Mouse (Mus musculus) thymus, postnatal 36 days (tissue): Measurements from ENCODE around the gene Apom.
"Not testable (repeated sequence)": the region's sequence is repeated elsewhere in the genome, so short reads cannot be mapped to it uniquely, and the experiment has no call there.

Experiments used
- DNase-seq, 2 experiments: peaks; one replicate each; pipeline ENCODE4 v3.0.0; 2022; ENCODE audit warnings: mixed read lengths in 2 of 2

The Apom gene

GRCm38 (mm10) chr17:35127017-35127416 lies 4.8 kb downstream of the Apom start:
- DNase-seq: no peak

GRCm38 (mm10) chr17:35126206-35126611 lies 5.6 kb downstream of the Apom start, which contains the start of gene D17H6S53E:
Gene D17H6S53E, plus strand, starts transcription at chr17:35126373.
- peak; percentile 84 to 89 for DNase-seq

GRCm38 (mm10) chr17:35125578-35125977 lies 6.3 kb downstream of the Apom start:
- no peak for DNase-seq

DNA sequence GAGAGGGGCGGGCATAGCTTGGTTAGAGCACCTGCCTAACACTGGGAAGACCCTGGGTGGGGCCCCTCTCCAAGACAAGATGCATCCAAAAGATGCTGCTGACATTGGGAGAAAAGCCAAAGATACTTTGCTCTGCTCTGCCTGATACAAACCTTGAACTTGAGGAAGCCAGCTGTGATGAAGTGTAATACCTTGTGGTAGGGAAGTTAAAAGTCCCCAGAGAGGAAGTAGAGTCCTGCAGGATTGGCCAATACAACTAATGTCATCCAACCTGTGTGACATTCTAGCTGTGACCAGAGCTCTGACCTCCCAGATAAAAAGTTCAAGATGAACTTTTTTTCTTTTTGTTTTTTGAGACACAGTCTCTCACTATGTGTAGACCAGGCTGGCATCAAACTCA lies 6.8 kb downstream of the Apom start:
- no peak for DNase-seq

DNA sequence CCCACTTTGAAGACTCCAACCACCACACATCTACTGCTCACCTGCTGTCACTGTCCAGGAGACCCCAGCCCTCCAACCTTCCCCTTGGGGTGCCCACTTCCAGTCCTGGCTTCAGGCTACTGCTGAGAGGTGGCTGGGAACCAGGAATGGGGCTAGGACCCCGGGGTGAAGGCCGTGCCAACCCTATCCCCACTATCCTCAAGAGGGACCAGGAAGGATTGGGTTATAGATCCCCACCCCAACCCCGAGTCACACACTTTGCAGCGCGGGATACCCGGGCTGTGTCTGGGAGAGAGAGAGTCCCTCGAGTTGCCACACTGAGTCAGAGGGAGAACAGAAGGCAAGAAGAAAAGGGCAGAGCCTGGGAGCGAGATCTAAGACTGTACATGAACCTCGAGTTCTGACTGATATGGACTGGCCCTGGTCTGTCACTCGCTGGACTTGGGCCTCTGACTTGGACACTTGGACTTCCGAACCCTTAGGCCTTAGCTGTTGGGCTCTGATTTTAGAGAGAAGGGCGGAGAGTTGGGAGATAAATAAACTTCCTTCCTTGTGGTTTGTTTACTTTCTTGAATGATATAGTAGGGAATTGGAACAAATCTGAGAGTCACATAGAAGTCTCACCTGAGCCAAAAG lies 7.5 kb downstream of the Apom start:
- DNase-seq: not testable (repeated sequence)

DNA sequence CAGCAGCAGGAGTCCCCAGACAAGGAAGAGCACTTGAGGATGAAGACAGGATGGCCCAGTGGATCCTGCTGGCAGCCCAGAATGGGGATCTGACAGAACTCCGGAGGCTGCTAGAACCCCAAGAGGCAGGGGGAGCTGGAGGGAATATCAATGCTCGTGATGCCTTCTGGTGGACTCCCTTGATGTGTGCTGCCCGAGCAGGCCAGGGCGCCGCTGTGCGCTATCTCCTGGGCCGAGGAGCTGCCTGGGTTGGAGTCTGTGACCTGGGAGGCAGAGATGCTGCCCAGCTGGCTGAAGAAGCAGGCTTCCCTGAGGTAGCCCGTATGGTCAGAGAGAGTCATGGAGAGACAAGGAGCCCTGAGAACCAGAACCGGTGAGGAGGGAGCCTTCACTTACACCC lies 8.6 kb downstream of the Apom start:
- DNase-seq: not testable (repeated sequence)

DNA sequence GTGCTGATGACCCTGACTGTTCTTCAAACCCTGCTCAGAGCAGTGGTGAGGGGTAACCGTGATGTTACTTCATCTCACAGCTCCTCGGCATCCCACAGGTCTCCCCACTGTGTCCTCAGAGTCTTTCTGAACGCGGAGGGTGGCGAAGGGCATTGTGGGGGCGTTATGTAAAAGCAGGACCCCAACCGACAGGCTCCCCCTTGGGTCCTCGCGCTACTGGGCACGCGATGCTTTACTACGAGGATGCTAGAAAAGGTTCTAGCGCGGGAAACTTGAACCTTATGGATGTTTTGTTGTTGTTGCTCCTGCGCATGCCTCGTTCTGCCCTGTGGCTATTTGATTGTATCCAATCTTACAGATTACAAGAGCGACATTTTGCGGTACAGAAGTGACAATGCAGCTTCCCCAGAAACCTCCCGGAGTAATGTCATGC lies 10.0 kb downstream of the Apom start, which contains the start of gene Csnk2b:
Gene Csnk2b (minus strand): TSS at position 183 of the 433 bp plus-strand sequence.
- peak; percentile 28 to 55 for DNase-seq

- peak; percentile 97 to 99 for DNase-seq
Measured at GRCm38 (mm10) chr17:35121143-35121799, 10.6 kb downstream of the Apom start, which contains the start of gene Gpank1. Gene Gpank1, plus strand, starts transcription at chr17:35121455.

- DNase-seq: no peak
Measured at GRCm38 (mm10) chr17:35120745-35121142, 11.1 kb downstream of the Apom start.

- peak; percentile 60 to 64 for DNase-seq
Measured at GRCm38 (mm10) chr17:35115046-35116019, 16.5 kb downstream of the Apom start, which contains the start of gene Ly6g5b. Gene Ly6g5b, minus strand, starts transcription at chr17:35115428.

DNA sequence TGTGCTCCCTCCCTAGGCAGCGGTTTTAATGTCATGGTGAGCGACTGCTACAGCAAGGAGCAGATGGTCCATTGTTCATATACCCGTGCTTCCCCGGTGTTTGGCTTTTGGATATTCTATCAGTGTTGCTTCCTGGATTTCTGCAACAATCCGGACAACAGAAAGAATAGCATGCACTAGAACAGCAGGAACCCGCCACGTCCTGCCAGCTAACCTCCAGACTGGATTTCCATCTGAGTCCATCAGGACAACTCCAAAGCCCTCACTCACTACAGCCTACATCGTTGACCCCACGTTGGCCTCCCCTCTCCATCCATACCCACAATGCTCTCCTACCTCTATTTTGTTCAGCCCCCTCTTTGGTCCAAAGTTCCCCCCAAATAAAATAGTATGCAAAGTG lies 20.1 kb downstream of the Apom start:
- DNase-seq: no peak

DNA sequence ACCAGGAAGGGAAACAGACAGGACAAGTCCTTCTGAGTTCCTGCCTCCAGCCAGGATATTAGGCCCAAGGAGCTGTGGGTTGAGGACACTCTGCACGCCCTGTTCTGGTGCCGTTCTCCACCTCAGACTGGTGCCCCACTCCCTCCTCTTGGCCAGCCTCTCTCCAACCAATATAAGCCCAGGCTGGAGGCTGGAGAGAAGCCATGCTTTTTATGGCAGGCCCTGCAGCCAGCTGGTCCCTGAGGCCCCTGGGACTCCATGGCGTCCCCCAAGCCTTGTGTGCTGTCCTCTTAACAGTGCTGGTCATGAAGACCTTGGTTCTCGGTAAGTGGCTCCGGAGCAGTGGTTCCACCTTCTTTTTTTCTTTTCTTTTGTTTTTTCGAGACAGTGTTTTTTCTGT lies 23.8 kb downstream of the Apom start, which contains the start of gene Ly6g5c:
Gene Ly6g5c (plus strand): TSS at position 183 of the 400 bp plus-strand sequence.
- no peak for DNase-seq

DNA sequence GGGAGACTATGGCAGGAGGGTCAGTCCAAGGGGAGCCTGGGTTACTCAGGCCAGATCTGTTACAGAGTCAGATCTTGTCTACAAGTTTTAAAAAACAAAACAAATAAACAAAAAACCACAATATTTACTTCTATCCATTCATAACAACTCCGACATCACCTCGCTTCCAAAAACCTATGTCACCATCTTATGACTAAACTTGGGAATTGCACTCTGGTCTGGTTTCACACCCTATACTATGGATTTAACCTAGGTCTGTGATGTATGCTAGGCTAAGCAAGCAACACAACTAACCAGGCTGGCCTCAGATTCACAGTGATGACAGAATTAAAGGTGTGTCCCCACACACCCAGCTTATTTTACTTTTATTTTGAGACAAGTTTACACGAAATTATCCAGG lies 25.3 kb downstream of the Apom start:
- DNase-seq: no peak

- DNase-seq: peak; percentile 30 to 46
Measured at GRCm38 (mm10) chr17:35105740-35106389, 26.0 kb downstream of the Apom start.

DNA sequence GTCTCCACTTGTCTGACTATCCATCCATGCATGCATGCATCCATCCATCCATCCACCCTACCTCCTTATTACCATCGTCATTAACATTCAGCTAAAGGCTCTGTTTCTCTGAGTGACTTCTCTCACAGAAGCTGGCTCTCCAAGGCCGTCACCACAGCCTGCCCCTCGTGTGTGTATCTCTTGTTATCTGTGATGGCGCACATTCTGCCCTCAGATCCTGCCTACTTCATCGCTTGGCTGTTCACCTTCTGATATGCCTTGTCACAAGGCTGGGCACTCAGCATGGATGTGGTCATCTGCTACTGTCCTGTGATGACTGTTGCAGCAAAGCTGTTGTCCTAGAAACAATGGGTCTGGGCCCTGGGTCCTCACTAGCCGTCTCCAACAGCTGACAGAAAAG lies 27.1 kb downstream of the Apom start:
- no peak for DNase-seq

- no peak for DNase-seq
Measured at GRCm38 (mm10) chr17:35104079-35104478, 27.8 kb downstream of the Apom start.

- no peak for DNase-seq
Measured at GRCm38 (mm10) chr17:35103221-35103690, 28.6 kb downstream of the Apom start.

DNA sequence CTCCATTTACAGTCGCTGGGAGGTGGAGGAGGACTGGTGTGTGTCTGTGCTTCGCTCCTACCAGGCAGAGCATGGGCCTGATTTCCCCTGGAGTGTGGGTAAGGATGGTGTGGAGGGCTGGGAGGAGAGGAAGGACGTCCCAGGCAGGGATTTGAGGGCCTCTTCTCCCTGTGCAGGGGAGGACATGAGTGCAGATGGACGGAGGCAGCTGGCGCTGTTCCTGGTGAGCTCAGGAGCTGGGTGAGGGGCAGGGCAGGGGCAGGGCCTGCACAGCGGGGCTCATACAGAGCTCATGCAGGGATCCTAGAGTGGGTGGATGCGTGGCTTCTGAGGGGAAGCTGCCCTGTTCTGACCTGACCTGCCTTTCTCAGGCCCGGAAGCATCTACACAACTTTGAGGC lies 29.6 kb downstream of the Apom start:
- no peak for DNase-seq

- DNase-seq: no peak
Measured at GRCm38 (mm10) chr17:35101161-35101560, 30.7 kb downstream of the Apom start.

- no peak for DNase-seq
Measured at GRCm38 (mm10) chr17:35100196-35100765, 31.6 kb downstream of the Apom start.

DNA sequence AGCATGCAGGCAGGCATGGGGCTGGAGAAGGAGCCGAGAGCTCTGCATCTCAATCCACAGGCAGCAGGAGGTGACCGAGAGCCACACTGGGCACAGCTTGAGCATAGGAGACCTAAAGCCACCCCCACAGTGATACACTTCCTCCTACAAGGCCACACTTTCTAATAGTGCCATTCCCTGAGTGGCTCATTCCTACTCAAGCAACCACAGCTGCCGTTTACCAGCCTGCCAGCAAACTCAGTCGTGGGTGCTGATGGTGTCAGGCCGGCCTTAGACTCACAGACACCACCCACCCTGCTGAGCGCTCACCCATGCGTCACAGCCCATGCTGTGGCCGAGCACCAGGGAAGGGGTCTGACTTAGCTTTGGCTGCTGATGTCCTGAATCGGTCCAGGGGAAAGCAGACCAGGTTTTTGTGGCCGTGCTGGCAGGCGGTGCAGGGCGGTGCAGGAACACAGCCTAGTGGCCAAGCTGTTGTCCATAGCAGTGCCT lies 34.6 kb downstream of the Apom start:
- peak in 1 of 2 experiments; percentile 23 for DNase-seq

GRCm38 (mm10) chr17:35096597-35096996 lies 35.3 kb downstream of the Apom start:
- DNase-seq: no peak
